Mouse (Mus musculus) lung, embryonic 15.5 days (tissue): ENCODE data around the gene Mrps18c. TPM values are rescaled to one million over a fixed set of nuclear protein-coding genes. Genes with fewer than 3 reads are reported as not detected.

Experiments
- ATAC-seq: fragments of 200-750 bp; cut with Nextera tagmentation; 2 replicates; pipeline ENCODE4 v1.8.0; 2017; ENCODE audit warnings: moderate number of reproducible peaks, borderline replicate concordance; ENCODE audit not compliant: low FRiP score, low TSS enrichment; ENCODE audit errors: extremely low read depth
- H3K27ac ChIP-seq: fragments of 300-500 bp; sonication (generic); 2 replicates; pipeline ENCODE4 v1.5.1; 2015; ENCODE audit warnings: moderate library complexity, mild to moderate bottlenecking, inconsistent platforms
- H3K27me3 ChIP-seq: fragments of 300-500 bp; sonication (generic); 2 replicates; pipeline ENCODE4 v1.6.1; 2015; ENCODE audit warnings: inconsistent platforms
- H3K36me3 ChIP-seq: fragments of 300-500 bp; sonication (generic); 2 replicates; pipeline ENCODE4 v1.6.1; 2015; ENCODE audit warnings: inconsistent platforms
- H3K4me1 ChIP-seq: fragments of 300-500 bp; sonication (generic); 2 replicates; pipeline ENCODE4 v1.6.1; 2015; ENCODE audit warnings: inconsistent platforms
- H3K4me2 ChIP-seq: fragments of 300-500 bp; sonication (generic); 2 replicates; pipeline ENCODE4 v1.6.1; 2015; ENCODE audit warnings: inconsistent platforms, mild to moderate bottlenecking, moderate library complexity
- H3K4me3 ChIP-seq: fragments of 300-500 bp; sonication (generic); 2 replicates; pipeline ENCODE4 v1.5.1; 2015; ENCODE audit warnings: mild to moderate bottlenecking, inconsistent platforms
- H3K9ac ChIP-seq: fragments of 300-500 bp; sonication (generic); 2 replicates; pipeline ENCODE4 v1.6.1; 2015; ENCODE audit warnings: inconsistent platforms
- H3K9me3 ChIP-seq: fragments of 300-500 bp; sonication (generic); 2 replicates; pipeline ENCODE4 v1.6.1; 2016; ENCODE audit warnings: inconsistent platforms
- WGBS: fragments of 180-500 bp; shearing (Covaris S2); methylation state at CpG from one replicate; pipeline ENCODE4 v1.1.7; 2015; 5-methylcytosine and 5-hydroxymethylcytosine counted together
- polyA plus RNA-seq: library from polyadenylated mRNA; unstranded; fragments of >200 nt; fragmentation: Nextera tagmentation; extraction: Ambion mirVana; gene quantifications from 2 replicates; pipeline ENCODE4 v1.2.1, GENCODE M21; 2015

The Mrps18c gene
- polyA plus RNA-seq, 1 experiment from 2014 or later = 146 TPM

- Histone ChIP-seq H3K9me3 (no peaks in the 10 kb centered on the region), H3K4me2 (no peak overlapping the region)
- WGBS = 76% methylated on average over 2 of the region's 2 CpGs
These were observed 35.4 kb downstream of the Mrps18c start for GRCm38 (mm10) chr5:100833841-100834240.

GRCm38 (mm10) chr5:100835862-100836538 is 37.6 kb downstream of the Mrps18c start:
- Histone ChIP-seq H3K9ac (no peak overlapping the region), H3K27me3 (no peaks in the 10 kb centered on the region), H3K9me3 (no peaks in the 10 kb centered on the region), H3K36me3 (no peaks in the 10 kb centered on the region), H3K4me3 (no peak overlapping the region), H3K27ac (no peak overlapping the region), H3K4me1 (no peaks in the 10 kb centered on the region), H3K4me2 (no peak overlapping the region)
- no peak for ATAC-seq
- WGBS = 36% methylated on average over 9 of the region's 9 CpGs

More at GRCm38 (mm10) chr5:100833841-100834240, 35.4 kb downstream of the Mrps18c start:
- no peaks in the 10 kb centered on the region for H3K4me1 ChIP-seq
- H3K4me3 ChIP-seq = no peak overlapping the region
- no peaks in the 10 kb centered on the region for H3K36me3 ChIP-seq
- H3K27me3 ChIP-seq = no peaks in the 10 kb centered on the region
- H3K9ac ChIP-seq = no peak overlapping the region
- ATAC-seq = no peak
- no peak overlapping the region for H3K27ac ChIP-seq

GRCm38 (mm10) chr5:100837907-100838306 is 39.5 kb downstream of the Mrps18c start:
- Histone ChIP-seq H3K9me3 (no peaks in the 10 kb centered on the region), H3K4me3 (no peak overlapping the region), H3K27ac (no peak overlapping the region), H3K4me2 (no peak overlapping the region), H3K27me3 (no peaks in the 10 kb centered on the region), H3K4me1 (no peaks in the 10 kb centered on the region), H3K9ac (no peak overlapping the region), H3K36me3 (no peaks in the 10 kb centered on the region)
- WGBS = 72% methylated on average over 7 of the region's 7 CpGs
- ATAC-seq = no peak

- no peak overlapping the region for H3K4me3 ChIP-seq
These were observed 46.1 kb downstream of the Mrps18c start for GRCm38 (mm10) chr5:100844485-100844884.

GRCm38 (mm10) chr5:100845485-100845847 is 47.0 kb downstream of the Mrps18c start, which contains the start of gene Gpat3:
Gene Gpat3 (plus strand): TSS chr5:100845713.
- Histone ChIP-seq H3K27ac (no peak within 1 kb of the TSS), H3K4me2 (peak within 1 kb of the TSS; percentile 97), H3K9me3 (no peaks in the 10 kb centered on the region), H3K9ac (peak within 1 kb of the TSS; percentile 26), H3K36me3 (no peaks in the 10 kb centered on the region), H3K27me3 (peaks cover 46% of the 10 kb centered on the region), H3K4me1 (peaks cover 12% of the 10 kb centered on the region), H3K4me3 (peak within 1 kb of the TSS; percentile 54)
- no peak for ATAC-seq
- WGBS = 0% methylated on average over 16 of the region's 16 CpGs

More at GRCm38 (mm10) chr5:100844485-100844884, 46.1 kb downstream of the Mrps18c start:
- ATAC-seq = no peak
- Histone ChIP-seq H3K27me3 (peaks cover 46% of the 10 kb centered on the region), H3K27ac (no peak overlapping the region), H3K9me3 (no peaks in the 10 kb centered on the region), H3K9ac (no peak overlapping the region), H3K36me3 (no peaks in the 10 kb centered on the region), H3K4me1 (peaks cover 12% of the 10 kb centered on the region), H3K4me2 (no peak overlapping the region; the same call in 1 of the 2 replicates)
- WGBS = 38% methylated on average over 3 of the region's 3 CpGs

GRCm38 (mm10) chr5:100845848-100846598 is 47.6 kb downstream of the Mrps18c start:
- H3K4me2 ChIP-seq = peak overlapping the region; percentile 97
- no peaks in the 10 kb centered on the region for H3K9me3 ChIP-seq
- no peaks in the 10 kb centered on the region for H3K36me3 ChIP-seq
- no peak overlapping the region for H3K27ac ChIP-seq
- under 1% methylated on average over 52 of the region's 52 CpGs for WGBS
- peaks cover 12% of the 10 kb centered on the region for H3K4me1 ChIP-seq
- peak; percentile 73 for ATAC-seq
- peak overlapping the region; percentile 26 for H3K9ac ChIP-seq
- H3K27me3 ChIP-seq = peaks cover 46% of the 10 kb centered on the region
- H3K4me3 ChIP-seq = peak overlapping the region; percentile 54

- Histone ChIP-seq H3K27ac (no peak overlapping the region), H3K4me1 (peaks cover 12% of the 10 kb centered on the region), H3K4me3 (peak overlapping the region; percentile 54), H3K4me2 (peak overlapping the region; percentile 97), H3K27me3 (peaks cover 46% of the 10 kb centered on the region), H3K9ac (peak overlapping the region; percentile 26), H3K36me3 (no peaks in the 10 kb centered on the region), H3K9me3 (no peaks in the 10 kb centered on the region)
- WGBS = 2% methylated on average over 21 of the region's 22 CpGs
- ATAC-seq = peak; percentile 56
These were observed 48.1 kb downstream of the Mrps18c start for GRCm38 (mm10) chr5:100846599-100846920.

- Histone ChIP-seq H3K4me3 (peak overlapping the region; percentile 54), H3K36me3 (no peaks in the 10 kb centered on the region), H3K27me3 (peaks cover 46% of the 10 kb centered on the region), H3K27ac (no peak overlapping the region), H3K9me3 (no peaks in the 10 kb centered on the region), H3K9ac (no peak overlapping the region), H3K4me2 (peak overlapping the region; percentile 97), H3K4me1 (peaks cover 12% of the 10 kb centered on the region)
- ATAC-seq = no peak
- 12% methylated on average over 2 of the region's 2 CpGs for whole genome bisulfite sequencing
These were observed 48.7 kb downstream of the Mrps18c start for GRCm38 (mm10) chr5:100847143-100847542.

GRCm38 (mm10) chr5:100853963-100854362 is 55.5 kb downstream of the Mrps18c start:
- 66% methylated on average over 4 of the region's 4 CpGs for WGBS
- ATAC-seq = no peak
- Histone ChIP-seq H3K36me3 (no peaks in the 10 kb centered on the region), H3K4me3 (no peak overlapping the region), H3K27me3 (no peaks in the 10 kb centered on the region), H3K4me1 (no peaks in the 10 kb centered on the region), H3K27ac (no peak overlapping the region), H3K4me2 (no peak overlapping the region), H3K9me3 (no peaks in the 10 kb centered on the region), H3K9ac (no peak overlapping the region)

Other genes with a start within 250 kb of the Mrps18c start
- 12.7 and 20.7 TPM in 2 replicates for gene Plac8, start 226.4 kb upstream of the Mrps18c start, polyA plus RNA-seq
- gene Coq2, start 123.5 kb upstream of the Mrps18c start, polyA plus RNA-seq = 56.5 and 59.7 TPM in 2 replicates
- gene Hpse, start 78.9 kb upstream of the Mrps18c start, polyA plus RNA-seq = 5.0 and 5.1 TPM in 2 replicates
- gene Helq, start within 50 bp of the Mrps18c start, polyA plus RNA-seq = 14.7 and 18.3 TPM in 2 replicates
- 29.0 and 32.0 TPM in 2 replicates for gene Abraxas1, start 22.3 kb downstream of the Mrps18c start, polyA plus RNA-seq
- gene Gpat3, start 47.1 kb downstream of the Mrps18c start, polyA plus RNA-seq = 1.5 and 2.3 TPM in 2 replicates